Mouse (Mus musculus) heart, adult 9 months (tissue): ENCODE results near the gene Pdk1.
A peak's percentile ranks its signal among the peaks of the same experiment; 100 is the strongest.
"Not testable (repeated sequence)": the region's sequence is repeated elsewhere in the genome, so short reads cannot be mapped to it uniquely, and the experiment has no call there.

Experiments used
- DNase-seq, 2 experiments: peaks; one replicate each; pipeline ENCODE4 v3.0.0; 2022; ENCODE audit warnings: low spot score in 2 of 2

Gene Pdk1

GRCm38 (mm10) chr2:71874422-71874821 is 1.4 kb downstream of the Pdk1 start:
- DNase-seq = no peak

GRCm38 (mm10) chr2:71874836-71875235 is 1.8 kb downstream of the Pdk1 start:
- DNase-seq = no peak

GRCm38 (mm10) chr2:71877865-71878264 is 4.8 kb downstream of the Pdk1 start:
- DNase-seq = no peak

GRCm38 (mm10) chr2:71878441-71878840 is 5.4 kb downstream of the Pdk1 start:
- no peak for DNase-seq

GRCm38 (mm10) chr2:71878943-71879342 is 5.9 kb downstream of the Pdk1 start:
- DNase-seq = no peak

GRCm38 (mm10) chr2:71882914-71883651 is 10.1 kb downstream of the Pdk1 start:
- DNase-seq = no peak

DNA sequence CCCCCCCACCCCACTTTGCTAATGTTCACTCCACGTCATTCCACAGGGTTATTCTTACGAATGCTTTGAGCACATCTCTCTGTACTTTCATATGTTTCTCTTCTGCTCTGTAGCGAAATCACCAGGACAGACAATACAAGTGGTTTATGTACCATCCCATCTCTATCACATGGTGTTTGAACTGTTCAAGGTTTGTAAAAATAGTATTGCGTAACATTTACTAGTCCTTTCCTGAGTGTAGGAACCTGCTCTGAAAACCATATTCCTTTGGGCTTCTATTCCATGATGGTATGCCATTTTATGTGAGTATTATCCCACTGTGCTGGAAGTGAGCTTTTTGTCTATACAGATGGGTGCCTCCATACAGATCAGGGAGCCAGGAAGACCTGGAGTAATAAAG is 14.2 kb downstream of the Pdk1 start:
- no peak for DNase-seq

- DNase-seq = no peak
Observed at GRCm38 (mm10) chr2:71888437-71888836, 15.4 kb downstream of the Pdk1 start.

GRCm38 (mm10) chr2:71891536-71891935 is 18.5 kb downstream of the Pdk1 start:
- DNase-seq = no peak

GRCm38 (mm10) chr2:71892741-71893349 is 19.8 kb downstream of the Pdk1 start:
- no peak for DNase-seq

DNA sequence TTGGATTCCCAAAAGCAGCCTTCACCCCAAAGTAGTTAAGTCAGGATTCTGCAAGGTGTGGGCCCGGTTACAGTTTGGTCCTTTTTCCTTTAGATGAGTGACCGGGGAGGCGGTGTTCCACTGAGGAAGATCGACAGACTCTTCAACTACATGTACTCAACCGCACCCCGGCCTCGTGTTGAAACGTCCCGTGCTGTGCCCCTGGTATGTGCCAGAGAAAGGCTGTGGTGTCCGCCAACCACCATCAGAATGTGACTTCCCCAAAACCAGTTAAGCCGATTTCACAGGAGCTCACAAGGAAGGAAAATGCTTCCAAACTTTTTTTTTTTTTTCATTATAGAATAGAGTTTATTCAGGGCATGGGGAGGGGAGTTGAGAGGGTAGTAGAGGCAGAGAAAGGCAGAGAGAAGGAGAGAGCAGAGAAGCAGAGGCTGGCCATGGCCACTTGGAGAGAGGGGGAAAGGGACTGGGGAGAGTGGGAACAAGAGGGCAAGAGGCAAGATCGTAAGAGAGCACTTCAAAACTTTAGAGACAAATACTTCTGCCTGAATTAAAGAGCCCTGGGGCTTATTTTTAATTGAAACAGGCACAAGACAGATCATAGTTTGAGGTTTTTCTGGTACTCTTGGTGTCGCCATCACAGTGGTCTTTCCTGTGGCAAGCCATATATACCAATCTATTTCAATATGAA is 22.7 kb downstream of the Pdk1 start:
- DNase-seq = no peak

GRCm38 (mm10) chr2:71897420-71897819 is 24.4 kb downstream of the Pdk1 start:
- DNase-seq = no peak

GRCm38 (mm10) chr2:71898335-71898856 is 25.4 kb downstream of the Pdk1 start:
- no peak for DNase-seq

DNA sequence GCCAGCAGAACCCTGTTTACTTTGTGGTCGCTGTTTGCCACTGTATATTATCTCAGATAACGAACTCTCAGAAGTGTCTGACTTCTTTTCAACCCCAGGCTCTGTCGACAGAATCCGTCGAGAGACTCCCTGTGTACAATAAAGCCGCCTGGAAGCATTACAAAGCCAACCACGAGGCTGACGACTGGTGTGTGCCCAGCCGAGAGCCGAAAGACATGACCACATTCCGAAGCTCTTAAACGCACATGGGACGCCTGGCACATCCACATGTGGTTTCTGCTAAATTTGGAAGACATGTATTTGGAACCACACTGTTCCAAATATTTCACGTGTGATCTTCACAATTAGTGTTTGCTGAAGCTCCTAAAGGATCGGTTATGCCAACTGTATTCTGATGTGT is 26.9 kb downstream of the Pdk1 start:
- DNase-seq = peak in 1 of 2 experiments; percentile 27

GRCm38 (mm10) chr2:71905154-71905553 is 32.1 kb downstream of the Pdk1 start:
- DNase-seq = no peak

DNA sequence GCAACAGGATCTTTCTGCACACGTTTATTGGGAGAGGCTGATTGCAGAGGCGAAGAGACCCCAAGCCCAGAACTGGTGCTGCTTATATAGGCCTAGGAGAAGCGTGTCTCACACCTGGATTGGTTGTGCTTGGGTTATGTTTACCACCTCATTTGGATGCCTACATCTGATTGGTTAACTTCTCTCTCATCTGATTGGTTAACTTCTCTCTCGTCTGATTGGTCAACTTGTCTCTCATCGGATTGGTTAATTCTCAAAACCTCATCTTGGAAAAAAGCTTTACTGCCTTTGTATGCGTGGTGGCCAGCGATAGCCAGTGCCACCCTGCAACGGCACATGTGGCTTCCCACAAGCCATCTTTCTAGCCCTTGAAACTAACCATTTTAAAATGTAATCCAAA is 33.3 kb downstream of the Pdk1 start:
- DNase-seq = not testable (repeated sequence)

DNA sequence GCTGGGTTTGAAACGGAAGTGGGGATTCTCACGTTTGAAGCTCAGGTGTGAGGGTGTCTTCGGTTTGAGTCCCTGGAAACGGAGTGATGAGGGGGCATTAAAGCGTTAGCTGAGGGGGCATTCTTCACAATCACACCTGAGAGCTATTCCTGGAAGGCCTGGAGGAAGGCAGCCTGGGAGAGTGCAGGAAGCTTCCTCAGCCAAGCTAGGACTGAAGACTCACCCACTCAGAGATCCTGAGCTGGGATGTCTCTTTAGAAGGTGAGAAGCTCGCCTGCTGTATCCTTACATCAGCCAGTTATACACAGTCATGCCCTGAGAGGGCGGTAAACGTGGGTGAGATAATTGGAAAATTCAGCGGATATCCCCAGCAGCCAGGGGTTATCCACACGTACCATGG is 40.9 kb downstream of the Pdk1 start:
- DNase-seq = no peak

DNA sequence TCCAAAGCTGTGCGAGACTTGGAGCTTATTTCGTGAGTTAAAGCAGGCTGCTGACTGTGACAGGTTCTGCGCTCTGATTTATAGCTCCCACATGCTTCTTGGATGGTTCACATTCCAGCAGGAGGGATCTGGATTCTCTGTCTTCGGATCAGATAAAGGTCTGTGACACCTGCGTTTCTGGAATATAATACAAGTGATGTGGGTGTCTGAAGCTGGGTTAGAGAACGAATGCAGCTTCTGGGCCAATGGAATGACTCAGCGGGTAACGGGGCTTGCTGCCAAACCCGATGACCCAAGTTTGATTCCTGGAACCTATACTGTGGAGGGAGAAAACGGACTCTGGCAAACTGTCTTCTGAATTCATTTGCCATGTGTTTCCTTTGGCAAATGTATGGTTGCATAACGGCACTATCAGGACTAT is 46.2 kb downstream of the Pdk1 start:
- DNase-seq = no peak

GRCm38 (mm10) chr2:71924931-71925330 is 51.9 kb downstream of the Pdk1 start:
- not testable (repeated sequence) for DNase-seq

DNA sequence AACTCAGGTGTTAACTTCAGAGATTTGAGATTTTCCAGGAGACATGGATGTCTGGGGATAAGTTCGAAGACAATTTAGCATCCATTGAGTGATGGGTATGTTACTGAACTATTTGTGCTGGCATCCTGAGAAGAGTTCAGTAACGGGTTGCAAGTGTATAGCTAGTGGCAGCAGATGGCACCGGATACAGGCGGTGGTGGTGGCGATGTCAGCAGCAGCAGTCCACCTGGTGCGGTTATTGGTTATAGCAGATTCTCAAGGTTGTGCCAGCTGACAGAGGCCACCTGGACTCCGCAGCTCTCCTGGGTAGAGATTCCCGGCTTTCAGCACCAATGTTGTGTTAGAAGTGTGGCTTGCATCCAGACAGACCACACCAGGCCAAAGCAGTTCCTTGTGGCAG is 61.0 kb downstream of the Pdk1 start:
- DNase-seq = no peak

DNA sequence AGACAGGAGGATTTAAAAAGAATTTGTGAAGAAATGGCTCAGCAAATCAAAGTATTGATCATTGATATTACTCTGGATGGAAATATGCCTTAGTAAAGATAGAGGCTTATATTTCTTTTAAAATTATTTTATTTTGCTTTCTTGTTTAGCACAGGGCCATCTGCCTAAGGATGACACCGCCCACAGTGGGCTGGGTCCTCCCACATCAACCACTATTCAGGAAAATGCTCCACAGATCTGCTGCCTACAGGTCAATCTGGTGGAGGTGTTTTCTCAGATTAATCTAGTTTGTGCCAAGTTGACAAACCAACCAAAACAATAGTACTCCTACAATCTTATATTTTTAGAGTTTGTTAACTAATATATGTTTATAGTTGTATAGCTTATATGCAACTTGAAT is 63.7 kb downstream of the Pdk1 start:
- no peak for DNase-seq

DNA sequence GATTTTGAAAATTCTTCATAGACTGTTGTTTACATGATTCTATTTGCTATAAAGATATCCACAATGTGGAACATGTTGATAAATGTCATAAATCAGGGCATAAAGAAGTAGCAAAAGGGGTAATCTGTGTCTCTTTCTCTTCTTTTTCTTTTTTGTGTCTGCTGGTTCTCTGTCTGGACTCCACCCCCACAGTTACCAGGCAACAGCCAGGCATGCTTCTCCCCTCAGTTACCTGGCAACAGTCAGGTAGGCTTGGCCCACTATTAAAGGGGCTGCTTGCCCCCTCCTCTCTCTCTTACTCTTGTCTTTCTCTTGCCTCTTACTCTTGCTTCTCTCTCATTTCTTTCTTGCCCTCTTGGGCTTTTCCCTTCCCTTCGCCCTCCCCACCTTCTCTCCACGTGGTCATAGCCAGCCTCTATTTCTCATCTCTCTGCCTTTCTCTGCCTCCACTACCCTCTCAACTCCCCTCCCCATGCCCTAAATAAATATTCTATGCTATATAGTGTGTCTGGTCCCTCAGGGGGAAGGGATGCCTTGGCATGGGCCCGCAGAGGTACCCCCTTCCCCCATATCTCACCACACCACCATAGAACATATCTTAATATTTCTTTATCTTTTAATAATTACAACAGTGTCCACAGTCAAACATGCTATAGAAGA is 64.8 kb downstream of the Pdk1 start:
- DNase-seq = no peak
